ENCODE assay signal across 8 mouse cellular contexts in the genomic region with DNA sequence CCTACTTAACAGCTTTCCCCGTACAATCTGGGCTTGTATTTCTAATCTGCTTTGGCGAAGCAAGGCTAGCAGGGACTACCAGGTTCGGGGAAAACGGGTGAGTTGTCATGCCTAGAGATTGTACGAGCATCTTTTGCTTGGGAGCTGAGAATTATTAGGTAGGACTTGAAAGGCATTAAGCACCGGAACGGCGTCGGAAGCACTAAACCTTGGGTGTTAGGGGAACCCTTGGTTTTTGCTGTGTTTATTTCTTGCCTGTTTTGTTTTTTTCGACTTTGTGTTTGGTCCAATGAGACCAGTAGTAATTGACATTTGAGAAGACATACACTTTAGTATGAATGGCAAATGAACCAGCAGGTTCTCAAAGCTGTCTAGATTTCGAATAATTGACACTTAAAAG. TPM values are rescaled to one million over a fixed set of nuclear protein-coding genes. Genes with fewer than 3 reads are reported as not detected.
DNase-seq lines count a peak whose midpoint lies in the region; ATAC-seq and TF ChIP-seq lines count a peak whose summit lies in the region.

No protein-coding gene starts in this region.

- TF ChIP-seq POLR2A in liver, adult 2 months (IDR thresholded peaks at IDR 0.05; ENCODE audit: extremely low read depth, insufficient read depth, low read length) = no peak

- H3K79me2 ChIP-seq in liver, adult 2 months (ENCODE audit: control insufficient read depth, insufficient read depth, low read length) = peaks cover 36% of the 10 kb centered on the region

- H3K27ac ChIP-seq in liver, adult 2 months (replicated peaks; ENCODE audit: insufficient read depth, low read depth, low read length) = peak overlapping the region; percentile 99
- peak overlapping the region; percentile 100 for H3K27ac ChIP-seq in embryonic facial prominence, embryonic 13.5 days
- peak overlapping the region; percentile 100 for H3K27ac ChIP-seq in intestine, embryonic 16.5 days (ENCODE audit: low read length)
- H3K27ac ChIP-seq in neural tube, embryonic 15.5 days (replicated peaks) = peak overlapping the region; percentile 100

- H3K4me3 ChIP-seq in liver, adult 2 months (ENCODE audit: insufficient read depth, low read depth, low read length) = peak overlapping the region; percentile 78
- peak overlapping the region; percentile 97 for H3K4me3 ChIP-seq in embryonic facial prominence, embryonic 13.5 days
- H3K4me3 ChIP-seq in intestine, embryonic 16.5 days (ENCODE audit: low read length) = peak overlapping the region; percentile 99
- peak overlapping the region; percentile 95 for H3K4me3 ChIP-seq in neural tube, embryonic 15.5 days (replicated peaks)

- H3K9ac ChIP-seq in liver, adult 2 months (ENCODE audit: low read depth, low read length) = peak overlapping the region; percentile 100
- H3K9ac ChIP-seq in embryonic facial prominence, embryonic 13.5 days = peak overlapping the region; percentile 100
- H3K9ac ChIP-seq in intestine, embryonic 16.5 days (ENCODE audit: low read depth, low read length) = peak overlapping the region; percentile 100
- H3K9ac ChIP-seq in neural tube, embryonic 15.5 days (replicated peaks) = peak overlapping the region; percentile 100

- H3K4me2 ChIP-seq in embryonic facial prominence, embryonic 13.5 days = peak overlapping the region; percentile 80
- H3K4me2 ChIP-seq in intestine, embryonic 16.5 days (ENCODE audit: low read depth, low read length) = peak overlapping the region; percentile 88
- H3K4me2 ChIP-seq in neural tube, embryonic 15.5 days = peak overlapping the region; percentile 96

- H3K36me3 ChIP-seq in liver, adult 2 months (ENCODE audit: control insufficient read depth, insufficient read depth, low read length) = no peaks in the 10 kb centered on the region
- no peaks in the 10 kb centered on the region for H3K36me3 ChIP-seq in embryonic facial prominence, embryonic 13.5 days
- no peaks in the 10 kb centered on the region for H3K36me3 ChIP-seq in intestine, embryonic 16.5 days (ENCODE audit: control insufficient read depth, insufficient read depth, low read length)
- no peaks in the 10 kb centered on the region for H3K36me3 ChIP-seq in neural tube, embryonic 15.5 days

- no peaks in the 10 kb centered on the region for H3K9me3 ChIP-seq in embryonic facial prominence, embryonic 13.5 days
- no peaks in the 10 kb centered on the region for H3K9me3 ChIP-seq in intestine, embryonic 16.5 days (ENCODE audit: control insufficient read depth, low read length)
- H3K9me3 ChIP-seq in neural tube, embryonic 15.5 days (replicated peaks) = no peaks in the 10 kb centered on the region

- no peaks in the 10 kb centered on the region for H3K27me3 ChIP-seq in liver, adult 2 months (ENCODE audit: control insufficient read depth, insufficient read depth, low read length)
- H3K27me3 ChIP-seq in embryonic facial prominence, embryonic 13.5 days = no peaks in the 10 kb centered on the region
- no peaks in the 10 kb centered on the region for H3K27me3 ChIP-seq in intestine, embryonic 16.5 days (replicated peaks; ENCODE audit: control insufficient read depth, insufficient read depth, low read length)
- no peaks in the 10 kb centered on the region for H3K27me3 ChIP-seq in neural tube, embryonic 15.5 days (replicated peaks)

- peaks cover 28% of the 10 kb centered on the region for H3K4me1 ChIP-seq in liver, adult 2 months (ENCODE audit: control insufficient read depth, insufficient read depth, low read length)
- peaks cover 40% of the 10 kb centered on the region for H3K4me1 ChIP-seq in embryonic facial prominence, embryonic 13.5 days
- peaks cover 30% of the 10 kb centered on the region for H3K4me1 ChIP-seq in intestine, embryonic 16.5 days (ENCODE audit: control insufficient read depth, insufficient read depth, low read length)
- peaks cover 45% of the 10 kb centered on the region for H3K4me1 ChIP-seq in neural tube, embryonic 15.5 days

- WGBS in liver, adult 2 months = 2% methylated on average over 11 of the region's 11 CpGs
- 4% methylated on average over 11 of the region's 11 CpGs for WGBS in embryonic facial prominence, embryonic 13.5 days
- WGBS in intestine, embryonic 16.5 days = 3% methylated on average over 11 of the region's 11 CpGs
- 5% methylated on average over 11 of the region's 11 CpGs for WGBS in neural tube, embryonic 15.5 days

- ATAC-seq in embryonic facial prominence, embryonic 13.5 days (ENCODE audit: insufficient number of reproducible peaks, insufficient read depth, low FRiP score, low TSS enrichment, low read depth) = no peak
- ATAC-seq in intestine, embryonic 16.5 days = no peak
- ATAC-seq in neural tube, embryonic 15.5 days (ENCODE audit: low FRiP score) = no peak

- no peak for TF ChIP-seq CTCF in liver, adult 2 months (IDR thresholded peaks at IDR 0.05; ENCODE audit: low read depth, low read length)

- DNase-seq in liver, adult 2 months (ENCODE audit: extremely low read depth, low read depth, low spot score) = no peak
- DNase-seq in liver = no peak
- no peak for DNase-seq in layer of hippocampus, postnatal 36 days
- no peak for DNase-seq in frontal cortex, postnatal 25 days (ENCODE audit: low spot score in 2 of 2)
- DNase-seq in cerebellum, postnatal 4 days (ENCODE audit: low spot score in 2 of 2) = no peak

RNA-seq across cellular contexts. Expression of gene Srsf4, which starts 1.1 kb away (rescaled TPM):
- total RNA-seq in liver, adult 2 months (2014; rRNA removed) = 14.8 and 15.9 TPM in 2 replicates
- polyA plus RNA-seq in liver, adult 2 months (2012; rRNA removed) = 17.2 and 19.0 TPM in 2 replicates
- polyA plus RNA-seq in embryonic facial prominence, embryonic 13.5 days (2015; fragmentation: Nextera tagmentation; extraction: Ambion mirVana) = 126 and 127 TPM in 2 replicates
- 68.6 and 75.2 TPM in 2 replicates for polyA plus RNA-seq in intestine, embryonic 16.5 days (2015; fragmentation: Nextera tagmentation; extraction: Ambion mirVana)
- polyA plus RNA-seq in neural tube, embryonic 15.5 days (2015; fragmentation: Nextera tagmentation; extraction: Ambion mirVana) = 91.1 and 94.0 TPM in 2 replicates
- 10 to 100 TPM; 67.8 to 74.8 TPM for total RNA-seq in layer of hippocampus, postnatal 36 days (2021)

RNA-seq across cellular contexts. Expression of gene Mecr, which starts 31.3 kb away (rescaled TPM):
- total RNA-seq in liver, adult 2 months (2014; rRNA removed) = 34.8 and 40.5 TPM in 2 replicates
- polyA plus RNA-seq in liver, adult 2 months (2012; rRNA removed) = 35.7 and 39.4 TPM in 2 replicates
- 51.2 and 58.6 TPM in 2 replicates for polyA plus RNA-seq in embryonic facial prominence, embryonic 13.5 days (2015; fragmentation: Nextera tagmentation; extraction: Ambion mirVana)
- 81.6 and 86.6 TPM in 2 replicates for polyA plus RNA-seq in intestine, embryonic 16.5 days (2015; fragmentation: Nextera tagmentation; extraction: Ambion mirVana)
- polyA plus RNA-seq in neural tube, embryonic 15.5 days (2015; fragmentation: Nextera tagmentation; extraction: Ambion mirVana) = 38.3 and 39.2 TPM in 2 replicates
- 10 to 100 TPM; 29.9 to 34.9 TPM for total RNA-seq in layer of hippocampus, postnatal 36 days (2021)

RNA-seq across cellular contexts. Expression of gene Ptpru, which starts 36.5 kb away (rescaled TPM):
- total RNA-seq in liver, adult 2 months (2014; rRNA removed) = 0.09 and 0.40 TPM in 2 replicates
- 0.27 and 0.40 TPM in 2 replicates for polyA plus RNA-seq in liver, adult 2 months (2012; rRNA removed)
- polyA plus RNA-seq in embryonic facial prominence, embryonic 13.5 days (2015; fragmentation: Nextera tagmentation; extraction: Ambion mirVana) = 30.0 and 34.3 TPM in 2 replicates
- polyA plus RNA-seq in intestine, embryonic 16.5 days (2015; fragmentation: Nextera tagmentation; extraction: Ambion mirVana) = 4.7 and 4.8 TPM in 2 replicates
- 15.9 and 23.5 TPM in 2 replicates for polyA plus RNA-seq in neural tube, embryonic 15.5 days (2015; fragmentation: Nextera tagmentation; extraction: Ambion mirVana)
- 100 to 1,000 TPM in 1 of 2 experiments, 10 to 100 TPM in 1; 89.3 to 104 TPM for total RNA-seq in layer of hippocampus, postnatal 36 days (2021)

RNA-seq across cellular contexts. Expression of gene Tmem200b, which starts 47.0 kb away (rescaled TPM):
- total RNA-seq in liver, adult 2 months (2014; rRNA removed) = 1.7 and 2.4 TPM in 2 replicates
- 5.7 and 9.0 TPM in 2 replicates for polyA plus RNA-seq in liver, adult 2 months (2012; rRNA removed)
- 3.0 and 4.3 TPM in 2 replicates for polyA plus RNA-seq in embryonic facial prominence, embryonic 13.5 days (2015; fragmentation: Nextera tagmentation; extraction: Ambion mirVana)
- polyA plus RNA-seq in intestine, embryonic 16.5 days (2015; fragmentation: Nextera tagmentation; extraction: Ambion mirVana) = 0.18 and 0.20 TPM in 2 replicates
- 0.22 TPM in 2 replicates for polyA plus RNA-seq in neural tube, embryonic 15.5 days (2015; fragmentation: Nextera tagmentation; extraction: Ambion mirVana)
- total RNA-seq in layer of hippocampus, postnatal 36 days (2021) = 1 to 10 TPM; 1.1 to 2.6 TPM
